Mouse (Mus musculus) CH12.LX (cell line): Measurements from ENCODE around the gene March1. TPM values are rescaled to one million over a fixed set of nuclear protein-coding genes. Genes with fewer than 3 reads are reported as not detected.

Experiments
- DNase-seq: peaks from one replicate; pipeline ENCODE4 v3.0.0-alpha.2; 2013; ENCODE audit errors: extremely low read depth
- H3K27ac ChIP-seq: 2 replicates; pipeline ENCODE4 v1.5.1; 2012; ENCODE audit warnings: low read depth, mild to moderate bottlenecking, control low read depth, moderate library complexity; ENCODE audit not compliant: insufficient read depth
- H3K27me3 ChIP-seq: replicated peaks from 2 replicates; pipeline ENCODE3; 2012; ENCODE audit warnings: inconsistent platforms
- H3K36me3 ChIP-seq, 2 experiments: replicated peaks in 1 of 2; 2 replicates each; pipeline versions ENCODE3 to v1.6.1; 2012; ENCODE audit warnings: inconsistent platforms in 1 of 2, low read length in 1 of 2, mild to moderate bottlenecking in 1 of 2, mixed read lengths in 1 of 2, moderate library complexity in 1 of 2; ENCODE audit not compliant: control insufficient read depth in 1 of 2, insufficient read depth in 1 of 2
- H3K4me1 ChIP-seq, 2 experiments: 2 replicates each; pipeline ENCODE4 v1.6.1; 2012; ENCODE audit warnings: inconsistent platforms in 1 of 2, moderate library complexity in 1 of 2; ENCODE audit not compliant: insufficient read depth in 2 of 2, control insufficient read depth in 1 of 2
- H3K4me2 ChIP-seq: 2 replicates; pipeline ENCODE4 v1.6.1; 2012; ENCODE audit warnings: low read depth, mild to moderate bottlenecking, control low read depth; ENCODE audit not compliant: poor library complexity, insufficient read depth, severe bottlenecking
- H3K4me3 ChIP-seq, 3 experiments: fragments of 150-350 bp in 1 of 3; sonication (generic) in 1 of 3; replicated peaks in 1 of 3; 2 replicates each; pipeline versions ENCODE3 to v1.5.1; 2011 to 2012; ENCODE audit warnings: low read depth in 2 of 3, low read length in 2 of 3, mild to moderate bottlenecking in 2 of 3, moderate library complexity in 2 of 3, control low read depth in 1 of 3, improper control_type of control experiment in 1 of 3, inconsistent platforms in 1 of 3, mixed read lengths in 1 of 3; ENCODE audit not compliant: poor library complexity in 1 of 3
- H3K79me2 ChIP-seq: replicated peaks from 2 replicates; pipeline ENCODE4 v1.6.1; 2012; ENCODE audit warnings: mild to moderate bottlenecking, moderate library complexity; ENCODE audit not compliant: control insufficient read depth, poor library complexity, insufficient read depth, severe bottlenecking; ENCODE audit errors: extremely low read depth
- H3K9ac ChIP-seq: 2 replicates; pipeline ENCODE4 v1.6.1; 2012; ENCODE audit warnings: low read depth, mild to moderate bottlenecking, control low read depth, moderate library complexity; ENCODE audit not compliant: insufficient read depth
- H3K9me3 ChIP-seq: replicated peaks from 2 replicates; pipeline ENCODE3; 2012; ENCODE audit warnings: low read length, inconsistent platforms, mixed read lengths
- BHLHE40 ChIP-seq: IDR thresholded peaks from 2 replicates; pipeline ENCODE4 v1.6.1; 2011; ENCODE audit warnings: mild to moderate bottlenecking, low read depth, low read length, improper control_type of control experiment
- CHD1 ChIP-seq: IDR thresholded peaks from 2 replicates; pipeline ENCODE4 v1.6.1; 2012; ENCODE audit warnings: low read depth, low read length, improper control_type of control experiment, inconsistent platforms
- CHD2 ChIP-seq: IDR thresholded peaks from 2 replicates; pipeline ENCODE4 v1.6.1; 2011; ENCODE audit warnings: low read length, improper control_type of control experiment
- CTCF ChIP-seq, 2 experiments: IDR thresholded peaks in 1 of 2; conservative IDR thresholded peaks in 1 of 2; 2 replicates each; pipeline ENCODE4 v1.5.1; 2011 to 2012; ENCODE audit warnings: low read depth in 2 of 2, low read length in 2 of 2, improper control_type of control experiment in 1 of 2, inconsistent platforms in 1 of 2, mild to moderate bottlenecking in 1 of 2, moderate library complexity in 1 of 2
- E2F4 ChIP-seq: IDR thresholded peaks from 2 replicates; pipeline ENCODE4 v1.6.1; 2011; ENCODE audit warnings: low read depth, low read length, improper control_type of control experiment; ENCODE audit not compliant: insufficient replicate concordance
- ETS1 ChIP-seq: conservative IDR thresholded peaks from 2 replicates; pipeline ENCODE4 v1.6.1; 2012; ENCODE audit warnings: low read depth, mild to moderate bottlenecking, inconsistent platforms, low read length, improper control_type of control experiment, moderate library complexity
- HCFC1 ChIP-seq: IDR thresholded peaks from 2 replicates; pipeline ENCODE4 v1.6.1; 2012; ENCODE audit warnings: low read depth, mild to moderate bottlenecking, inconsistent platforms, low read length, improper control_type of control experiment
- IRF4 ChIP-seq: IDR thresholded peaks from 2 replicates; pipeline ENCODE4 v1.6.1; 2014; ENCODE audit warnings: low read depth, mild to moderate bottlenecking, inconsistent platforms, low read length, improper control_type of control experiment
- JUN ChIP-seq: IDR thresholded peaks from 2 replicates; pipeline ENCODE4 v1.6.1; 2011; ENCODE audit warnings: low read depth, mild to moderate bottlenecking, low read length, improper control_type of control experiment, moderate library complexity; ENCODE audit not compliant: insufficient read depth
- JUND ChIP-seq: conservative IDR thresholded peaks from 2 replicates; pipeline ENCODE4 v1.6.1; 2011; ENCODE audit warnings: low read depth, low read length, improper control_type of control experiment
- KAT2A ChIP-seq: IDR thresholded peaks from 2 replicates; pipeline ENCODE4 v1.6.1; 2012; ENCODE audit warnings: low read length, improper control_type of control experiment, inconsistent platforms; ENCODE audit not compliant: insufficient replicate concordance
- MAX ChIP-seq: IDR thresholded peaks from 2 replicates; pipeline ENCODE4 v1.6.1; 2011; ENCODE audit warnings: low read length, improper control_type of control experiment
- POLR2A ChIP-seq: IDR thresholded peaks from 2 replicates; pipeline ENCODE4 v1.6.1; 2011; ENCODE audit warnings: low read depth, mild to moderate bottlenecking, improper control_type of control experiment, low read length
- POLR2AphosphoS2 ChIP-seq: IDR thresholded peaks from 2 replicates; pipeline ENCODE4 v1.6.1; 2011; ENCODE audit warnings: low read depth, low read length, improper control_type of control experiment
- SIN3A ChIP-seq: IDR thresholded peaks from 2 replicates; pipeline ENCODE4 v1.6.1; 2012; ENCODE audit warnings: low read length, improper control_type of control experiment, inconsistent platforms
- SMC3 ChIP-seq: IDR thresholded peaks from 2 replicates; pipeline ENCODE4 v1.6.1; 2011; ENCODE audit warnings: low read depth, low read length, improper control_type of control experiment
- TBP ChIP-seq: conservative IDR thresholded peaks from 2 replicates; pipeline ENCODE4 v1.6.1; 2011; ENCODE audit warnings: low read depth, low read length, improper control_type of control experiment
- UBTF ChIP-seq: IDR thresholded peaks from 2 replicates; pipeline ENCODE4 v1.6.1; 2012; ENCODE audit warnings: low read depth, mild to moderate bottlenecking, inconsistent platforms, low read length, improper control_type of control experiment, moderate library complexity
- USF2 ChIP-seq: conservative IDR thresholded peaks from 2 replicates; pipeline ENCODE4 v1.6.1; 2011; ENCODE audit warnings: low read depth, low read length, improper control_type of control experiment
- ZC3H11A ChIP-seq: IDR thresholded peaks from 2 replicates; pipeline ENCODE4 v1.6.1; 2012; ENCODE audit warnings: low read depth, mild to moderate bottlenecking, inconsistent platforms, low read length, improper control_type of control experiment
- ZMIZ1 ChIP-seq: IDR thresholded peaks from 2 replicates; pipeline ENCODE4 v1.6.1; 2012; ENCODE audit warnings: low read depth, mild to moderate bottlenecking, inconsistent platforms, low read length, improper control_type of control experiment
- ZNF384 ChIP-seq: IDR thresholded peaks from 2 replicates; pipeline ENCODE4 v1.6.1; 2012; ENCODE audit warnings: low read depth, low read length, improper control_type of control experiment, inconsistent platforms
- dilution Hi-C: fragments of 300-500 bp; cut with MboI; formaldehyde crosslinking; loops from 2 replicates; pipeline ENCODE4 v1.14.3; 2020; ENCODE audit warnings: low sequenced_read_pairs; ENCODE audit not compliant: extremely low pct_unique_long_range_greater_than_20kb, extremely low pct_ligation_motif_present
- in situ Hi-C: fragments of 300-500 bp; cut with MboI; formaldehyde crosslinking; loops from 3 replicates; pipeline ENCODE4 v1.14.3; 2019; ENCODE audit warnings: low sequenced_read_pairs, low pct_ligation_motif_present, low pct_unique_long_range_greater_than_20kb, mixed read lengths
- polyA plus RNA-seq: library from polyadenylated mRNA; unstranded; fragments of >175 nt; gene quantifications from 2 replicates; pipeline ENCODE4 v1.2.1, GENCODE M21; 2012; ENCODE audit warnings: low read depth; ENCODE audit not compliant: insufficient read length
- total RNA-seq, 2 experiments: library from RNA; depleted of rRNA; stranded (reverse); fragments of 300-350 nt in 1 of 2; fragments of >200 nt in 1 of 2; gene quantifications; 2 replicates each; pipeline ENCODE4 v1.2.3; 2012 to 2014

March1 gene
- total and polyA plus RNA-seq, 3 experiments: 0.16 to 0.21 TPM; not detected in 1

- H3K9me3 ChIP-seq: no peaks in the 10 kb centered on the region
- no peak overlapping the region; the same call in 1 of the 2 replicates for H3K9ac ChIP-seq
- H3K27me3 ChIP-seq: no peaks in the 10 kb centered on the region
- no peaks in the 10 kb centered on the region for H3K36me3 ChIP-seq
- no peaks in the 10 kb centered on the region for H3K79me2 ChIP-seq
- no peak overlapping the region for H3K27ac ChIP-seq
- H3K4me2 ChIP-seq: peak overlapping the region; percentile 40; the same call in 1 of the 2 replicates
- TF ChIP-seq KAT2A (no peak), E2F4 (no peak), CTCF (conservative IDR thresholded peaks at IDR 0.05 in 1 of 2, IDR thresholded peaks at IDR 0.05 in 1 of 2; ENCODE audit: low read depth in 2 of 2, low read length in 2 of 2) (peak in 1 of 2 experiments; percentile 54; a peak in 2 of 4 replicates), ZMIZ1 (no peak), ZC3H11A (no peak), HCFC1 (no peak), UBTF (no peak), BHLHE40 (no peak), SMC3 (peak; percentile 7; the same call in 1 of the 2 replicates)
- dilution Hi-C loops: no loop called here
- peaks cover 5 to 30% of the 10 kb centered on the region in 2 experiments; a peak in 3 of 4 replicates for H3K4me1 ChIP-seq
- in situ Hi-C loops: no loop called here
- peak; percentile 21 for DNase-seq
- no peak overlapping the region for H3K4me3 ChIP-seq
These were observed 789.1 kb downstream of the March1 start for GRCm38 (mm10) chr8:66406596-66407361.

GRCm38 (mm10) chr8:66410080-66410615, 792.4 kb downstream of the March1 start:
- Histone ChIP-seq H3K36me3 (no peaks in the 10 kb centered on the region), H3K4me2 (no peak overlapping the region), H3K27me3 (no peaks in the 10 kb centered on the region), H3K27ac (no peak overlapping the region), H3K9me3 (no peaks in the 10 kb centered on the region), H3K4me1 (peaks cover 5 to 36% of the 10 kb centered on the region in 2 experiments; a peak in 3 of 4 replicates), H3K4me3 (no peak overlapping the region), H3K9ac (no peak overlapping the region), H3K79me2 (no peaks in the 10 kb centered on the region)
- DNase-seq: peak; percentile 25
- TF ChIP-seq IRF4 (no peak), CHD2 (no peak), BHLHE40 (peak; percentile 76)
- dilution Hi-C loops: no loop called here
- in situ Hi-C loops: no loop called here

- H3K4me2 ChIP-seq: no peak overlapping the region
- in situ Hi-C loops (no loop called here), dilution Hi-C loops (no loop called here)
- H3K9me3 ChIP-seq: no peaks in the 10 kb centered on the region
- no peak overlapping the region for H3K9ac ChIP-seq
- H3K79me2 ChIP-seq: no peaks in the 10 kb centered on the region
- no peaks in the 10 kb centered on the region for H3K36me3 ChIP-seq
- peaks cover 4 to 32% of the 10 kb centered on the region in 2 experiments; a peak in 3 of 4 replicates for H3K4me1 ChIP-seq
- no peak for DNase-seq
- no peaks in the 10 kb centered on the region for H3K27me3 ChIP-seq
- no peak for TF ChIP-seq ZNF384
- no peak for TF ChIP-seq POLR2A
- no peak for TF ChIP-seq JUND
- no peak for TF ChIP-seq E2F4
- TF ChIP-seq CHD1: no peak
- TF ChIP-seq JUN: no peak
- TF ChIP-seq BHLHE40: no peak
- TF ChIP-seq SIN3A: no peak
- no peak for TF ChIP-seq TBP
- TF ChIP-seq POLR2AphosphoS2: no peak
- no peak for TF ChIP-seq MAX
- TF ChIP-seq ETS1: no peak
- no peak for TF ChIP-seq USF2
- no peak for TF ChIP-seq ZMIZ1
- no peak overlapping the region for H3K4me3 ChIP-seq
- no peak overlapping the region for H3K27ac ChIP-seq
These were observed 795.4 kb downstream of the March1 start for GRCm38 (mm10) chr8:66413101-66413500.
